Mouse (Mus musculus) kidney, embryonic 15.5 days (tissue): ENCODE results near the gene Krtdap. TPM values are rescaled to one million over a fixed set of nuclear protein-coding genes. Genes with fewer than 3 reads are reported as not detected.

ENCODE experiments used
- ATAC-seq: fragments of 200-750 bp; cut with Nextera tagmentation; replicated peaks from 2 replicates; pipeline ENCODE4 v1.8.0; 2017; ENCODE audit warnings: moderate TSS enrichment; ENCODE audit not compliant: low FRiP score
- H3K27ac ChIP-seq: fragments of 300-500 bp; sonication (generic); 2 replicates; pipeline ENCODE4 v1.5.1; 2015; ENCODE audit warnings: mild to moderate bottlenecking, inconsistent platforms
- H3K27me3 ChIP-seq: fragments of 300-500 bp; sonication (generic); 2 replicates; pipeline ENCODE4 v1.6.1; 2015; ENCODE audit warnings: inconsistent platforms
- H3K36me3 ChIP-seq: fragments of 300-500 bp; sonication (generic); 2 replicates; pipeline ENCODE4 v1.6.1; 2015; ENCODE audit warnings: inconsistent platforms
- H3K4me1 ChIP-seq: fragments of 300-500 bp; sonication (generic); 2 replicates; pipeline ENCODE4 v1.6.1; 2015; ENCODE audit warnings: inconsistent platforms
- H3K4me2 ChIP-seq: fragments of 300-500 bp; sonication (generic); 2 replicates; pipeline ENCODE4 v1.6.1; 2015; ENCODE audit warnings: moderate library complexity, mild to moderate bottlenecking, inconsistent platforms
- H3K4me3 ChIP-seq: fragments of 300-500 bp; sonication (generic); replicated peaks from 2 replicates; pipeline ENCODE4 v1.5.1; 2015; ENCODE audit warnings: mild to moderate bottlenecking, inconsistent platforms
- H3K9ac ChIP-seq: fragments of 300-500 bp; sonication (generic); 2 replicates; pipeline ENCODE4 v1.6.1; 2015; ENCODE audit warnings: mild to moderate bottlenecking, inconsistent platforms
- H3K9me3 ChIP-seq: fragments of 300-500 bp; sonication (generic); replicated peaks from 2 replicates; pipeline ENCODE4 v1.6.1; 2016; ENCODE audit warnings: inconsistent platforms
- WGBS: fragments of 180-500 bp; shearing (Covaris S2); methylation state at CpG from one replicate; pipeline ENCODE4 v1.1.7; 2015; ENCODE audit warnings: mixed read lengths; 5-methylcytosine and 5-hydroxymethylcytosine counted together
- polyA plus RNA-seq: library from polyadenylated mRNA; unstranded; fragments of >200 nt; fragmentation: Nextera tagmentation; extraction: Ambion mirVana; gene quantifications from 2 replicates; pipeline ENCODE4 v1.2.1, GENCODE M21; 2015

The Krtdap gene
- polyA plus RNA-seq, 1 experiment from 2014 or later = 5.8 TPM

- peaks cover 12% of the 10 kb centered on the region; the same call in 1 of the 2 replicates for H3K27me3 ChIP-seq
- no peak overlapping the region for H3K4me3 ChIP-seq
- H3K4me1 ChIP-seq = no peaks in the 10 kb centered on the region
- H3K27ac ChIP-seq = no peak overlapping the region
- H3K36me3 ChIP-seq = no peaks in the 10 kb centered on the region
- H3K9ac ChIP-seq = no peak overlapping the region
- H3K4me2 ChIP-seq = peak overlapping the region; percentile 14; the same call in 1 of the 2 replicates
- no peak for ATAC-seq
- WGBS = 43% methylated on average over 11 of the region's 11 CpGs
- no peaks in the 10 kb centered on the region for H3K9me3 ChIP-seq
Observed at GRCm38 (mm10) chr7:30765173-30765572, 22.5 kb upstream of the Krtdap start.

DNA sequence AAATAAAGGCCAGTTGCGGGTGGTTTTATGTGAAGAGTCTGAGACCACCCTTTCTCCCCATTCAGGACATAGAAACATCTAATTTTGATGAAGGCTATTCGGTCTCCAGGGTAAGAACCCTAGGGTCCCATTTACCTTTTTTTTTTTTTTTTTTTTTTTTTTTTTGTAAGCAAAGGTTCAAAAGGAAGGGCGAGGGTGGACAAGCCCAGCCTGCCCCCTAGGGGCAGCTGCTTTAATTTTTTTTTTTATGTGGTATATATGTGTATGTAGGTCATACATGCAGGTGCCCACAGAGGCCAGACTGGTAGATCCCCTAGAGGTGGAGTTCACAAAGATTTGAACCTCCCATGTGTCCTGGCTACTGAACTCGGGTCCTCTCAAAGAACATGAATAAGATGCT lies 21.3 kb upstream of the Krtdap start:
- Histone ChIP-seq H3K9ac (no peak overlapping the region), H3K4me3 (no peak overlapping the region), H3K36me3 (no peaks in the 10 kb centered on the region), H3K4me1 (no peaks in the 10 kb centered on the region), H3K27me3 (peaks cover 12% of the 10 kb centered on the region; the same call in 1 of the 2 replicates), H3K4me2 (no peak overlapping the region), H3K27ac (no peak overlapping the region), H3K9me3 (no peaks in the 10 kb centered on the region)
- WGBS = 81% methylated on average over 4 of the region's 4 CpGs
- no peak for ATAC-seq

- Histone ChIP-seq H3K27ac (no peak overlapping the region), H3K36me3 (no peaks in the 10 kb centered on the region), H3K9me3 (no peaks in the 10 kb centered on the region), H3K4me3 (no peak overlapping the region), H3K4me2 (no peak overlapping the region), H3K9ac (no peak overlapping the region), H3K4me1 (no peaks in the 10 kb centered on the region), H3K27me3 (peaks cover 12% of the 10 kb centered on the region; the same call in 1 of the 2 replicates)
- WGBS = 40% methylated on average over 9 of the region's 9 CpGs
- ATAC-seq = no peak
Observed at GRCm38 (mm10) chr7:30769236-30769635, 18.5 kb upstream of the Krtdap start.

DNA sequence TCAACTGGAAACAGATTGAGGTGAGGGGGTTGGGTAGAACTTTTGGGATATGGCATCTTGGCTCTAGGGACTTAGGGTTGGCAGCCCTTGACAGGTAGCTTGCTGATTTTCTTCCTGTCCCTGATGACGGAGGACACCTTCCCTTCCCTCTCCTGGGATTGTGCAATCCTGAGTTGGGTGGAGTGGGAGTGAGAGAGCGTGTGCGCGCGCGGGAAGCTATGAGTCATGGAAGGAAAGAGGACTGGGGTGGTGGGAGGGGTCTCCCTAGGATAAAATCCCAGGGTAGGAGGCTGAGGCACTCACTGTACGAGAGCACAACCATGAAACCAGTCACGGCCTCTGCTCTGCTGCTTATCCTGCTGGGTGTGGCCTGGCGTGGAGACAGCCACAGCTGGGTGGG lies 11.6 kb upstream of the Krtdap start:
- no peak overlapping the region for H3K4me3 ChIP-seq
- H3K27me3 ChIP-seq = no peaks in the 10 kb centered on the region
- WGBS = 86% methylated on average over 9 of the region's 9 CpGs
- no peak overlapping the region for H3K9ac ChIP-seq
- H3K9me3 ChIP-seq = no peaks in the 10 kb centered on the region
- ATAC-seq = no peak
- H3K27ac ChIP-seq = no peak overlapping the region
- H3K4me2 ChIP-seq = no peak overlapping the region
- H3K36me3 ChIP-seq = no peaks in the 10 kb centered on the region
- H3K4me1 ChIP-seq = 0 out of 2 replicates have a peak, but pooled peaks cover 2% of the 10 kb centered on the region

- Histone ChIP-seq H3K4me3 (no peak overlapping the region), H3K9ac (no peak overlapping the region), H3K27me3 (no peaks in the 10 kb centered on the region), H3K27ac (no peak overlapping the region), H3K4me2 (no peak overlapping the region), H3K9me3 (no peaks in the 10 kb centered on the region), H3K4me1 (0 out of 2 replicates have a peak, but pooled peaks cover 2% of the 10 kb centered on the region), H3K36me3 (no peaks in the 10 kb centered on the region)
- ATAC-seq = no peak
- WGBS = 62% methylated on average over 7 of the region's 7 CpGs
Observed at GRCm38 (mm10) chr7:30777081-30777579, 10.6 kb upstream of the Krtdap start.

DNA sequence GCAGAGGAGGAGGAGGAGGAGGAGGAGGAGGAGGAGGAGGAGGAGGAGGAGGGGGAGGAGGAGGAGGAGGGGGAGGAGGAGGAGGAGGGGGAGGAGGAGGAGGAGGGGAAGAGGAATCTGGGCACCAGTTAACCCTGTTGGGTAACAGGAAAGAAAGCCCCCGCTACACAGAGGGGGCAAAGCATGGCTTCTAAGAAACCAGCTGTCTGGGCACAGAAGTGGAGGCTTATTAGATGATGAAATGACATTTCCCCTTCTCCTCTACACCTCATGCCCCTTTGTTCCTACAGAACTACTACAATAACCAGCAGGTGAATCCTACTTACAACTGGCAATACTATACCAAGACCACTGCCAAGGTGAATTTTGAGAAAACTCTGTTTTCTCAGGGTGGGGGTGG lies 9.8 kb upstream of the Krtdap start:
- no peak overlapping the region for H3K9ac ChIP-seq
- whole genome bisulfite sequencing = 100% methylated on average over 1 of the region's 1 CpGs
- no peak overlapping the region for H3K4me3 ChIP-seq
- H3K9me3 ChIP-seq = no peaks in the 10 kb centered on the region
- no peaks in the 10 kb centered on the region for H3K27me3 ChIP-seq
- H3K4me1 ChIP-seq = 0 out of 2 replicates have a peak, but pooled peaks cover 2% of the 10 kb centered on the region
- no peak overlapping the region for H3K27ac ChIP-seq
- no peak overlapping the region for H3K4me2 ChIP-seq
- no peaks in the 10 kb centered on the region for H3K36me3 ChIP-seq
- no peak for ATAC-seq

DNA sequence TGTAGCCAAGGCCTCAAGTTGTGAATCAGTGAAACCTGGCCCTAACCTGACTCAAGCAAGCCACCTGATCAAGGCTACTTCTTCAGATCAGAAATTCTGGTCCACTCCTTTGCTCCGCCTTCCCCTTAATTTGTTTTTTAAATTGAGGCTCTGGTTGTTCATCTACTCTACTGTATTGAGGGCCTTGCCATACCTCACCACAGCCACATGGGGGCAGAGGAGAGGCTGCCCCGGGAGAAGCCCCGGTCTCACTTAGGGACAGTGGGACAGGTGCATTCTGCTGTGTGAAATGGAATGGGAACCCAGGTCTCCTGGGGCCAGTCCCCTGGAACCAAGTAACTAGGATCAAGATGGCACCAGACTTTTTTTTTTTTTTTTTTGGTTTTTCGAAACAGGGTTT lies 5.9 kb upstream of the Krtdap start:
- Histone ChIP-seq H3K27ac (peak overlapping the region; percentile 10; the same call in 1 of the 2 replicates), H3K9me3 (no peaks in the 10 kb centered on the region), H3K4me2 (no peak overlapping the region), H3K4me1 (0 out of 2 replicates have a peak, but pooled peaks cover 2% of the 10 kb centered on the region), H3K27me3 (no peaks in the 10 kb centered on the region), H3K9ac (no peak overlapping the region), H3K36me3 (no peaks in the 10 kb centered on the region), H3K4me3 (no peak overlapping the region)
- no peak for ATAC-seq
- WGBS = 64% methylated on average over 4 of the region's 4 CpGs

DNA sequence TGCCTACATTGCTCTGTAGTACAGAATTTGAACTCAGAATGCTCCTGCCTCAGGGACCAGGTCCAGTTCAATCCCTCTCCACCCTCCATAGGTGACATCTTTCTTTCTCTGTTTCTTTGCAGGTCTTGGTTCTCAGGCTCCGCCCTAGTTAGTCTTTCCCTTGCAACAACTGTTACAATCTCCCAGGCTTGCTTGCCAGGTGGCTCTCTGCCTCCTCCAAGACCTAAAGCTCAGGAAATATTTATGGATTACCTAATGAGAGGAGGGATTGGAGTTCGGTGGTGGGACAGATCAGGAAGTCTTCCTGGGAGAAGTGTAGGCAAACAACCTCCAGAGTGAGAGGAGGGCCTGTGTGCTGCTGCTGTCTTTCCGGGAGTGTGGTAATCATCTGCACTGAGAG lies 5.0 kb upstream of the Krtdap start:
- Histone ChIP-seq H3K9me3 (no peaks in the 10 kb centered on the region), H3K27me3 (no peaks in the 10 kb centered on the region), H3K4me3 (no peak overlapping the region), H3K4me2 (no peak overlapping the region), H3K9ac (no peak overlapping the region), H3K4me1 (0 out of 2 replicates have a peak, but pooled peaks cover 2% of the 10 kb centered on the region), H3K36me3 (no peaks in the 10 kb centered on the region), H3K27ac (no peak overlapping the region)
- WGBS = 81% methylated on average over 3 of the region's 3 CpGs
- no peak for ATAC-seq

DNA sequence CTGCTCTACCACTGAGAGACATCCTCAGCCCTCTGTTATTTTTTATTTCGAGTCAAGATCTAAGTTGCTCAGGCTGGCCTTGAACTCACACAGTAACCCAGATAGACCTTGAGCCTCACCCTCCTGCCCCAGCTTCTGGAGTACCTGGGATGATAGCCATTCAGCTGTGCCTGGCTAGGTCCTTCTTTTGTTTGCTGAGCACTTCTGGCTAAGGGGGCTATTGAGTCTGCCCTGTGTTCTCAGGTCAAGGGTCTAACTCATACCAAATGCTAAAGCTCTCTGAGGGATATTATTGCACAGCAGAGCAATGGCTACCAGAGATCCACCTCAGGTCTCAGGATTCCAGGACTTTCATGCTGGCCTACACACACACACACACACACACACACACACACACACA lies 2.5 kb upstream of the Krtdap start:
- WGBS = 76% methylated on average over 1 of the region's 1 CpGs
- H3K36me3 ChIP-seq = no peaks in the 10 kb centered on the region
- H3K4me1 ChIP-seq = 0 out of 2 replicates have a peak, but pooled peaks cover 2% of the 10 kb centered on the region
- H3K9ac ChIP-seq = no peak overlapping the region
- H3K27ac ChIP-seq = no peak overlapping the region
- H3K9me3 ChIP-seq = no peaks in the 10 kb centered on the region
- no peaks in the 10 kb centered on the region for H3K27me3 ChIP-seq
- no peak overlapping the region for H3K4me3 ChIP-seq
- ATAC-seq = no peak
- H3K4me2 ChIP-seq = no peak overlapping the region

GRCm38 (mm10) chr7:30785721-30786546 lies 1.8 kb upstream of the Krtdap start:
- no peak overlapping the region for H3K9ac ChIP-seq
- H3K36me3 ChIP-seq = no peaks in the 10 kb centered on the region
- H3K9me3 ChIP-seq = no peaks in the 10 kb centered on the region
- H3K4me3 ChIP-seq = no peak overlapping the region
- no peak overlapping the region for H3K4me2 ChIP-seq
- no peak for ATAC-seq
- WGBS = 66% methylated on average over 13 of the region's 13 CpGs
- no peak overlapping the region for H3K27ac ChIP-seq
- H3K4me1 ChIP-seq = 0 out of 2 replicates have a peak, but pooled peaks cover under 1% of the 10 kb centered on the region
- no peaks in the 10 kb centered on the region for H3K27me3 ChIP-seq

DNA sequence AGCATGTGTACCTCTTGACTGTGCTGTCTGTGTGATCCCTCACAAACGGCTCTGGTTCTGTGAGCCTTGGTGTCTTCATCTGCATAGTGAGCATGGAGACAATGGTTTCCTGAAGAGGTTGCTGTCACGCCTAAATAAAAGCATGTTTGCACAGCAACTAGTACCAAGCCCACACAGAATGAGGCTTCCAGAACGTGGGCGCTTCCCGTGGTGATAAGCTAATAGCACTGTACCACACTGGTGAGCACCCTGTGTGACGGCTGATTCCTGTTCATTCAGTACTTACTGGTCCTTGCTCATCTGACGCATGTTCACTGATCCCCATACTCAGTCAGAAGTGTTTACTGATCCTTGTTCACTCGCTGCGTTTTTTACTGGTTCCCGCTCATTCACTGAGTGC lies 2.4 kb downstream of the Krtdap start:
- WGBS = 85% methylated on average over 10 of the region's 10 CpGs
- H3K9me3 ChIP-seq = no peaks in the 10 kb centered on the region
- H3K4me1 ChIP-seq = peaks cover 3% of the 10 kb centered on the region; the same call in 1 of the 2 replicates
- H3K27me3 ChIP-seq = no peaks in the 10 kb centered on the region
- no peaks in the 10 kb centered on the region for H3K36me3 ChIP-seq
- H3K4me3 ChIP-seq = no peak overlapping the region
- H3K27ac ChIP-seq = no peak overlapping the region
- no peak overlapping the region for H3K9ac ChIP-seq
- H3K4me2 ChIP-seq = no peak overlapping the region
- ATAC-seq = no peak

DNA sequence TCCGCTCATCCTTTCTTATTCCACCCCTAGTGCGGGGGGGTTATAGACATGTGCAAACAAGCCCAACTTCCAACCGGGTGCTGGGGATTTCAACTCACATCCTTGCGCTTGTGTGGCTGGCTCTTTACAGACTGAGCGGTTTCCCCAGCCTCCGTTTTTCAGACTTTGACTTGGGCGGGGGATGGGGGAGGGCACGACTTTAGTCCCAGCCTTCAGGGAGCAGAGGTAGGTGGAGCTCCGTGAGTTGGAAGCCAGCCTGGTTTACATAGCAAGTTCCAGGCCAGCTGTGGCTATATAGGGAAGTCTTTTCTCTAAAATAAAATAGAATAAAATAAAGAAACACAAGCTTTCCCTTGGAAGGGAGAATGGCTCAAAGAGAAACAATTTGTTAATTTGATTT lies 4.2 kb downstream of the Krtdap start:
- no peak for ATAC-seq
- 31% methylated on average over 9 of the region's 9 CpGs for WGBS
- Histone ChIP-seq H3K4me2 (no peak overlapping the region), H3K9me3 (no peaks in the 10 kb centered on the region), H3K27ac (no peak overlapping the region), H3K4me1 (peaks cover 3% of the 10 kb centered on the region; the same call in 1 of the 2 replicates), H3K9ac (no peak overlapping the region), H3K4me3 (no peak overlapping the region), H3K36me3 (no peaks in the 10 kb centered on the region), H3K27me3 (no peaks in the 10 kb centered on the region)
